ENCODE assay signal across 26 mouse cellular contexts in genomic region chr2:103476657-103477056, GRCm38 (mm10). TPM values are rescaled to one million over a fixed set of nuclear protein-coding genes. Genes with fewer than 3 reads are reported as not detected.
DNase-seq lines count a peak whose midpoint lies in the region; TF ChIP-seq lines count a peak whose summit lies in the region.
"Had no signal": no experiment of that assay in that cellular context is flagged by ENCODE, and none has a peak within 500 bp of the region (broad histone marks: within the 10 kb centered on the region; RNA-seq: fewer than 3 reads in every experiment).

No protein-coding gene starts in this region.

- TF ChIP-seq CTCF in kidney, adult 2 months (conservative IDR thresholded peaks at IDR 0.05; ENCODE audit: insufficient read depth, insufficient read length, low read depth, low read length): no peak
- no peak for TF ChIP-seq CTCF in thymus, adult 2 months (IDR thresholded peaks at IDR 0.05; ENCODE audit: borderline replicate concordance, control insufficient read depth, extremely low read depth, insufficient read depth, low read length, poor library complexity)

- WGBS in kidney, adult 2 months: 84% methylated on average over 11 of the region's 11 CpGs
- WGBS in thymus, adult 2 months: 13% methylated on average over 11 of the region's 11 CpGs

- peak overlapping the region; percentile 51; the same call in 1 of the 2 replicates for H3K27ac ChIP-seq in kidney, adult 2 months (ENCODE audit: insufficient read depth, low read depth, low read length)
- H3K27ac ChIP-seq in thymus, adult 2 months (ENCODE audit: control insufficient read depth, insufficient read depth, low read length): no peak overlapping the region
- H3K27ac ChIP-seq: heart, embryonic 10.5 days; heart, embryonic 15.5 days; hindbrain, embryonic 13.5 days; midbrain, embryonic 10.5 days; neural tube, embryonic 12.5 days had no signal

- no peak for TF ChIP-seq POLR2A in kidney, adult 2 months (IDR thresholded peaks at IDR 0.05; ENCODE audit: low read depth, low read length)
- no peak for TF ChIP-seq POLR2A in thymus, adult 2 months (IDR thresholded peaks at IDR 0.05; ENCODE audit: control insufficient read depth, extremely low read depth, insufficient read depth, low read length, poor library complexity)

- H3K36me3 ChIP-seq in kidney, adult 2 months (ENCODE audit: control insufficient read depth, insufficient read depth, low read length): peaks cover 17% of the 10 kb centered on the region
- peaks cover 37% of the 10 kb centered on the region for H3K36me3 ChIP-seq in thymus, adult 2 months (ENCODE audit: control insufficient read depth, insufficient read depth, low read length)

- no peak for DNase-seq in kidney, adult 2 months
- DNase-seq in kidney, postnatal 14 days: no peak
- DNase-seq in thymus, adult 2 months: peak; percentile 23
- DNase-seq in thymus, adult 18-20 months: no peak
- peak; percentile 51 for DNase-seq in thymus, postnatal 0 days (ENCODE audit: low spot score)
- peak; percentile 46 for DNase-seq in thymus, postnatal 4 days
- DNase-seq in right cerebral cortex, adult 2 months (ENCODE audit: low spot score in 2 of 2): no peak
- no peak for DNase-seq in spleen, adult 18-20 months
- DNase-seq: adrenal gland, postnatal 36 days; cerebellum, adult 18-20 months; cerebellum, postnatal 10 days; gastrocnemius, postnatal 14 days; heart, postnatal 36 days; kidney, adult 18-20 months; layer of hippocampus, postnatal 36 days; left cerebral cortex, postnatal 4 days; lung, adult 2 months; lung, postnatal 10 days had no signal

- H3K4me1 ChIP-seq in kidney, adult 2 months (ENCODE audit: control insufficient read depth, insufficient read depth, low read length): peaks cover 19% of the 10 kb centered on the region
- H3K4me1 ChIP-seq in thymus, adult 2 months (replicated peaks; ENCODE audit: control insufficient read depth, insufficient read depth, low read length): peaks cover 7% of the 10 kb centered on the region
- H3K4me1 ChIP-seq: hindbrain, embryonic 13.5 days; midbrain, embryonic 10.5 days; neural tube, embryonic 12.5 days had no signal

- no peaks in the 10 kb centered on the region for H3K27me3 ChIP-seq in kidney, adult 2 months (replicated peaks; ENCODE audit: control insufficient read depth, insufficient read depth, low read length)
- H3K27me3 ChIP-seq in thymus, adult 2 months (ENCODE audit: control insufficient read depth, insufficient read depth, low read length): no peaks in the 10 kb centered on the region
- H3K27me3 ChIP-seq: heart, embryonic 15.5 days; hindbrain, embryonic 13.5 days; neural tube, embryonic 12.5 days; Patski had no signal

- H3K4me3 ChIP-seq in kidney, adult 2 months (ENCODE audit: insufficient read depth, low read depth, low read length): no peak overlapping the region
- H3K4me3 ChIP-seq in thymus, adult 2 months (ENCODE audit: control insufficient read depth, insufficient read depth, low read length): no peak overlapping the region
- H3K4me3 ChIP-seq: erythroblast, embryonic 14.5 days; heart, embryonic 10.5 days; heart, embryonic 15.5 days; hindbrain, embryonic 13.5 days; midbrain, embryonic 10.5 days; myocyte; neural tube, embryonic 12.5 days had no signal

RNA-seq across cellular contexts. Expression of gene Cat, which starts 8.3 kb away (rescaled TPM):
- 522 and 607 TPM in 2 replicates for polyA plus RNA-seq in kidney, adult 2 months (2012; rRNA removed)
- polyA plus RNA-seq in thymus, adult 2 months (2012; rRNA removed): 67.9 and 77.6 TPM in 2 replicates
- 43.5 and 58.9 TPM in 2 replicates for polyA plus RNA-seq in thymus, postnatal 0 days (2015; fragmentation: Nextera tagmentation; extraction: Ambion mirVana)

Comparison
In these comparisons a context has a peak if more than half of its experiments do, and no peak if none do; other contexts are left out.
1. DNase-seq: peak in thymus, adult 2 months (single experiment), thymus, postnatal 0 days (single experiment) and thymus, postnatal 4 days (single experiment); none in kidney, adult 2 months (single experiment), kidney, postnatal 14 days (single experiment), thymus, adult 18-20 months (0 of 2), right cerebral cortex, adult 2 months (0 of 2) and spleen, adult 18-20 months (0 of 2).